Mouse (Mus musculus) spleen, embryonic (tissue): Measurements from ENCODE around the gene Ciita.

Experiments
- CTCF ChIA-PET: fragments of 350-600 bp; sonication (Branson Sonifier 250); formaldehyde crosslinking; loops from one replicate; lab custom pipeline; 2022; lab: Charles Lee

Gene Ciita

DNA sequence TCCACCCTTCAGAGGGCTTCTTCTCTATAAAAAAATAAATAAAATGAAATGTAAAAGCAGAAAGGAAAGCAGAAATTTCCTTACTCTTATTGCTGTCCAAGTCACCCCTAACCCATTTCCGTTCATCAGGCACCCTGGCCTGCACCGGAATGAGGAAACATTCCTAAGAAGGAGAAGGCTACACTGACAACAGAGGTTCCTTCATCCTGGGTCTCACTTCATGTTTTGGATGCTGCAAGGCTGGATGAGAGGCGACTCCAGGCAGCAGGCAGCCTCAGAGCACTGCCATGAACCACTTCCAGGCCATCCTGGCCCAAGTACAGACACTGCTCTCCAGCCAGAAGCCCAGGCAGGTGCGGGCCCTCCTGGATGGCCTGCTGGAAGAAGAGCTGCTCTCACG lies at the start of gene Ciita:
Ciita (plus strand) TSS at position 203 of the 400 bp plus-strand sequence.
- CTCF ChIA-PET: interaction anchor here (0.7 kb wide), 1 partner anchor 19 kb away, joined by 3 read pairs; no protein-coding TSS in a partner anchor

- CTCF ChIA-PET: no interaction called here
These were observed 47.9 kb upstream of the Ciita start for GRCm38 (mm10) chr16:10431911-10432310.

- CTCF ChIA-PET: no interaction called here
These were observed 47.5 kb upstream of the Ciita start for GRCm38 (mm10) chr16:10432387-10432786.

GRCm38 (mm10) chr16:10433344-10433743 lies 46.5 kb upstream of the Ciita start:
- CTCF ChIA-PET: interaction anchor here (0.7 kb wide), 1 partner anchor 52 kb away, joined by 3 read pairs; no protein-coding TSS in a partner anchor

DNA sequence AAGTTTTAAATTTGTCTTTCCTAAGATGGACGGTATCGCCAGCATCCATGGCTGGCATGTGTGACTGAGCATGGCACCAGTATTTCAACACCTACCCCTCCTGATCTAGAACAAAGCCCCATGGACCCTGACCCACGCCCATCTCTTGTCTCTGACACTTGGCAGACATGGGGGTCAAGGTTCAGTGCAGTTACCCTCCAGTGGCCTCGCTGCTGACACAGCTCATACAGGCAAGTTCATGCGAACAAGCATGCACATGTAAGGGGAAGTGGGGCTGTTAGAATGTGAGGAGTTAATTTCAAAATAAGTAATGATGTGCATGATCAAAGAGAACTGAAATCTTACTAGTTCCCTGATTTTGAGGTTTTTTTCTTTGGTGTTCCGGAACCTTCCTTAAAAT lies 43.7 kb upstream of the Ciita start:
- CTCF ChIA-PET: no interaction called here

- CTCF ChIA-PET: no interaction called here
These were observed 41.8 kb upstream of the Ciita start for GRCm38 (mm10) chr16:10438055-10438454.

DNA sequence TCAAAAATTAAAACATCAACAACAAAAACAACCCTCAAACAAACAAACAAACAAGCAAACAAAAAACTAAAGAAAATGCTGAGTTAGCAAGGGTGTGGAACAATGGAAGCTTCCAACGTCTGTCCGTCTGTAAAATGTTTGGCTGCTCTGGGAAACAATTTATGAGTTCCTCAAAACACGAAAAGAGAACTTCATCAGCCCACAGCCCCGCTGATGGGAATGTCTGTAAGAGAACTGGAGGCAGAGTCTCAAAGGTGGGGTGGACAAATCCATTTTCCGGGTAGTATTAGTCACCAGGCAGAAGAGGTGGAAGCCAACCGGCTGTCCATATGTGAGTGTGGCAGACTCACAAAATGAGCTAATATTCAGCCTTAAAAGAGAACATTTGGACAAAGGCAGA lies 38.5 kb upstream of the Ciita start:
- CTCF ChIA-PET: no interaction called here

GRCm38 (mm10) chr16:10441761-10442160 lies 38.1 kb upstream of the Ciita start:
- CTCF ChIA-PET: no interaction called here

DNA sequence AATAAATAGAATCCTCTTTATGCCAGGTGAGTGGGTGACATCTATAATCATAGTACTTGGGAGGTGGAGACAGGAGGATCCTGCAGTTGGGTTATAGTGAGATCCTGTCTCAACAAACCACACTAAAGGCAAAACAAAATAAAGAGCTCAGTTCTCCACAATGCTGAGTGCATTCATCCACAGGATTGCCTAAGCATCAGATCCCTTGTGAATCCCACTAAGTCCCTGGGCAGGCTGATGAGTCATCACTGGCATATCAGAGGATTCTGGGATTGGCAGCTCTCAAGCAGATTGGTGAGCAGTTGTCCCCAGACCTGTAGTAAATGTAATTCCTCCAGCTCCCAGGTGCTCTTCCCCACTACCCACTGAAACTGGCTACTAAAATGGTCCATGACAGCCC lies 36.1 kb upstream of the Ciita start:
- CTCF ChIA-PET: no interaction called here

DNA sequence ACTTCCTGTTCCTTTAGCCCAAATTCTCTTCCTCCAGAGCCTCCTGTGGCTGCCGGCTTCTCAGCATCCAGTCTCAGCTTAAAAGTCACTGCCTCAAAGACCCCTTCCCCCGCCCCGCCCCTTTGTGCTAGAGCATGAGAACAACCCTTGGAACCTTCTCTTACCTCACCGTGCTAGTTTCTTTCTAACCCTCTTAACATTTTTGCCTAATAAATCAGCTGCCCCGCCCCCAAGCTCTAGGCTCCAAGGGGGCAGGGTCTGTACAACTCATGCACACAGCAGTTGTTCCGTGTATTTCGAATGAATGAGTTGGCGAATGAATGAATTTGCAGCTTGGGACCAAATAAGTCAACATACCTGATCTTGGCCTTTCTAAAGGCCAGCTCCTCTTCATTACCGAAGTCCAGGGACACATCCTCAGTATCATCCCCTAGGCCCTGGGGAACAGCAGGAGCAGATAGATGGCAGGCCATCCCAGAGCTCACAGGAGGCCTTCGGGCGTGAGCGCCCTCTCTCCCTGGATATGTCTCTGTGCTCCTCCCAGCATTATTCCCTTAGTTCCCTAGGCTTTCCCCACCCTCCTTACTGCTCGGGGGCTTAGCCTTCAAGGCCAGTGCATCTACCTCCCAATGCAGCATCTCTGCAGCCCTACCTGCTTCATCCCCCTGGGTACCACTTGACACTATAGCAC lies 33.1 kb upstream of the Ciita start:
- CTCF ChIA-PET: no interaction called here

GRCm38 (mm10) chr16:10447264-10447594 lies 32.6 kb upstream of the Ciita start, which contains the start of gene Tvp23a:
Gene Tvp23a (minus strand): TSS chr16:10447362.
- CTCF ChIA-PET: no interaction called here

DNA sequence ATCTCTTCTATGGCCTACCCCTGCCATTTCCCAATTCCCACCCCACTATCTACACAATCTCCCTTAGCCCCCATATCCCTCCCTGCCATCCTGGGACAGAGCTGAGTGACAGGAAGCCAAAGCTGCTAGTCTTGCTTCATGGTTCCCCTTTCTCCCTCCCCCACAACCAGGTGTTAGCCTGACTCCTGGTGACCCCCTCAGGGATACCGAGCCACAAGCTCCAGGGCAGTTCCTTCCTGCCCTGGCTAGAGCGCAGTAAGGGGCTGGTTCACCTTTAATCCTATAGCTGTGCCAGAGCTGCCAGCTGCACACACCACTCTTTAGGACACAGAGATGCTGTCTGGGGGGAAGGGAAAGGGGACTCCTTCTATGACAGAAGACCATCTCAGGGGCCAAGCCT lies 32.1 kb upstream of the Ciita start:
- CTCF ChIA-PET: no interaction called here

DNA sequence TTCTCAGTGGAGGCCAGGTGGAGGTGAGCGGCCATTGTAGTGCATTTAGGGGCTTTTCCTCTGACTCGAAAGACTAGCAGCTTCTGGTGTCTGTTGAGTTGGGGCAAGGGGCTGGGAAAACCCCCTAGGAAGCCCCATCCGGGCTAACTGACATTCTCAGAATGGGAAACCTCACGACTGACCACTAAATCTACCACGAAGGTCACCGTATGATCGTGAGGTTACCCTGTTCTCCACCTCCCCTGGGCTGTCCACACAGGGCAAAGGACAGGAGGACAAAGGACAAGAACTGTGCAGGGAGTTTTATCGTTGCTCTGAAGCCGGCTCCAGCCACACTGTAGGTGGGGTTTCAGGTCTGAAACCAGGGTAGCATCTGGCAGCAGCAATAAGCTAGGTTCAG lies 30.9 kb upstream of the Ciita start:
- CTCF ChIA-PET: no interaction called here

DNA sequence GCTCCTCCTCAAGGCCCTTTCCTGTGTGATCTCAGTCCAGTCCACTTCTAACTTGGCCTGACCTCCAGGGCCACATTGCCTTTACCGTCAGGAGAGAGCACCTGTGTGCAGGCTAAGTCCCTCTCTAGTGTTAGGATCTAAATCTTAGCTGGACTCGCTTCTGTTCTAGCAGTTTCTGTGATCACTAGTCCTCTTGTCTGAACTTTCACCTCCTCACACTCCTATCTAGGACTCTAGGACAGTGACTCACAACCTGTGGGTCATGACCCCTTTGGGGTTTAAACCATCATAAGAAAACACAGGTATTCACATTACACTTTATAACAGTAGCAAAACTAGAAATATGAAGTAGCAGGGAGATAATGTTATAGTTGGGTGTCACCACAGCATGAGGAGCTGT lies 28.0 kb upstream of the Ciita start:
- CTCF ChIA-PET: interaction anchor here (0.5 to 1.0 kb wide), 2 partner anchors 35 to 1601 kb away, joined by 3 to 7 read pairs; no protein-coding TSS in a partner anchor

- CTCF ChIA-PET: no interaction called here
These were observed 27.4 kb upstream of the Ciita start for GRCm38 (mm10) chr16:10452445-10452896.

DNA sequence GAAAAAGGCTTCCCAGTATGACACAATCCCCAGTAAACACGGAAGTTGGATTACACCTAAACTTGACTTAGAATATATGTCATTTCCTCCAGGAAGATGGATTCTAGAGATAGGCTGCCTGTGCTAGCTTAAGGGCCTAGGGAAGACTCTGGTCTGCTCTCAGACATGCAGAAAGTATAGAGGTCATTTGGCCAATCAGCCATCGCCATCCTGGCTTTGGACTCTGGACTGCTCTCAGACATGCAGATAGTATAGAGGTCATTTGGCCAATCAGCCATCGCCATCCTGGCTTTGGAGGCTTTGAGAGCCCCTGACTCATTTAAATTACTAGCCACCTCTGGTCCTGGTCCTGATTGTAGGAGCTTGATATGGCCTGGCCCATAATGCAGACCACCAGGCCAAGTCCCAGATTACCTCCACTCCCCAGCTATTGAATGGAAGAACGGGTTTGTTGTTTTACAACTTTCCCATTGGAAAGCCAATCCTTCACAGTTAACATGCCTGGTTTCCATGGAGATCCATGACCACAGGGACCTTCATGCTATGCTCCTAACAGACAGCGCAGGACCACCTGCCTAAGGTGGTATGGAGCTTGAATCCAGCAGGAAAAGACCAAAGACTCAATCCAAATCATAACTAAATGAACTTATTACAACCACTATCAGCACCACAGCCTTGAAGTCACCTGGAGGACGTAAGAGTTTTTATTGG lies 25.8 kb upstream of the Ciita start:
- CTCF ChIA-PET: interaction anchor here (0.7 kb wide), 1 partner anchor 28 kb away, joined by 3 read pairs; no protein-coding TSS in a partner anchor

GRCm38 (mm10) chr16:10454583-10454974 lies 25.3 kb upstream of the Ciita start:
- CTCF ChIA-PET: interaction anchor here (0.7 kb wide), 1 partner anchor 27 kb away, joined by 3 read pairs; no protein-coding TSS in a partner anchor

DNA sequence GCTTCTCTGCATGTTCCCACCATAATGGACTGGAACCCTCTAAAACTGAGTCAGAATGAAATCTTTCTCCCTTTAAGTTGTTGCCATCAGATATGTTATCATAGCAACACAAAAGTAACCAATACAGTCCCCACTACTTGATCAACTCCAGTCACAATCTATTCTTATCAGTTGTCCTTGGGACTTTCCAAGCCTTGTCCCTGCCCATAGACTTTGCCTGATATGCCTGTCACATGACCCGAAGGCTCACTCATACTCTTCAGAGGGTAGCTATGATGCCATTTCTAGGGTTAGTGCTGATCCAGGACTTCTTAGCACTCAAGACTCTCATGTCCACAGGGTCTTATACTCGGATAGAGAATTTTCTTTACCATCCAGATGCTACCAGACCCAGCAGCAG lies 19.7 kb upstream of the Ciita start:
- CTCF ChIA-PET: interaction anchor here (0.6 kb wide), 1 partner anchor 20 kb away, joined by 3 read pairs; the partner anchor contains the start of gene Ciita

- CTCF ChIA-PET: no interaction called here
These were observed 18.7 kb upstream of the Ciita start for GRCm38 (mm10) chr16:10461178-10461577.

DNA sequence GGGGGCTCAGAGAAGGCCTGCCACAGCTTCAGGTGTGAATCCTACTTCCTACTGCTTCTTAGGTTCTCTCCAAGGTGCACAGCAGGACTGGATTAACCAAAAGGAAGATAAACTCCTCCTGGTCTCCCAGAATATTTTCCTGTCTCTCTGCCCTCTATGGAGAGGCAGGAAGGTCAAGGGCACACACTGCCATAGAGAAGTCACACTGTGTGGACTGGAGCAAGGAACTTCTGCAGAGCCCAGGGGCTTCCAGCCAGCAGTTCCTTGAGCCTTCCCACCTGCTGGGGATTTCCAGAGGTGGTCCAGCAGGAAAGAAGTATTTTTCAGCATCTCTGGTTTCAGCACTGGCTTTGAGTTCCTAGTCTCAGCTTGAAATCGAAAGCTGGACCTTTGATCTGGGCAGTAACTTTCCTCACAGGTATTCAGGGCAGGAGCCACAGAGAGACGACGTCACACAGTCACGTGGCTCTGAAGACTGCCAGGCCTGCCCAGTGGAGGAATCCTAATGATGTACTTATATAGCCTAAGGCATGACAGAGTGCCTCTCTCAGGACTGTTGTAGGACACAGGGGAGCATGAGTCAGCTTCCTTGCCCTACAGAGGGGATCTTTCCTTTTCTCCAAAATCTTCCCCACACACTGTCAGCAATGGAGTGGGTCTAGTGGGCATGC lies 14.7 kb upstream of the Ciita start:
- CTCF ChIA-PET: no interaction called here

DNA sequence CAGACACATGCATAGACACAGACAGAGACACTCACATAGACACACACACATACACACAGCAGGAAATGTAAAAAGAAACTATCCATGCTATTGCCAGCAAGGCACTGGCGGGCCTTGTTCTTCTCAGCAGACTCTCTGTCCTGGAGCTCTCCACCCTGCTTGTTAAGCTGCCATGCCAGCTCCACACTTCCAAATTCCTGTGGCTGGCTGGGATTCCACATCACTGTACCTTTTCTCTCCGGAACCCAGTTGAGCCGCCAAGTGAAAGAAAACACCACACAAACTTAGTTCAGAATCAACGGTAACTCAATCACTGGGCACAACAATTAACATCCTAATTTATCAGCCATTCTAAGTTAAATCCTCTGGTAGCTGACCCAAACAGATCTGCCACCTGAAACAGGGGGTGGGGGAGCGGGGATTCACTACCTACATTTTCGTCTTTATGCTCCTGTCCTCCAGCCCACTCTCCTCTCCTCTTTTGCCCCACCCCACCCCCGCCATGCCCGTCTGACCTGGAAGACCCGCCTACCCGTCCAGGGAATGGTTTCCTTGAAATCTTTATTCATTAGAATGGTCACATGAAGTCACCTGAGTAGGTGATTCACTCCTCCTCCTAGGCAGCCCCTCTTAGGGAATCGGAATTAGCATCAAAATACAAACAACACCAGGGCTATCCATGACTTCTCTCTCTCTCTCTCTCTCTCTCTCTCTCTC lies 12.3 kb upstream of the Ciita start:
- CTCF ChIA-PET: no interaction called here

GRCm38 (mm10) chr16:10468201-10468600 lies 11.7 kb upstream of the Ciita start:
- CTCF ChIA-PET: no interaction called here
